Mouse (Mus musculus): ENCODE measurements around the gene Ewsr1. TPM values are rescaled to one million over a fixed set of nuclear protein-coding genes. Genes with fewer than 3 reads are reported as not detected.

Ewsr1 gene
- total and polyA plus RNA-seq, 3 experiments: 89.7 to 164 (median 92.3) TPM

GRCm38 (mm10) chr11:5101641-5102040 lies 2.6 kb upstream of the Ewsr1 start:
- H3K36me3 ChIP-seq (ENCODE audit: control insufficient read depth, insufficient read depth, low read length): peaks cover under 1% of the 10 kb centered on the region; the same call in 1 of the 2 replicates
- DNase-seq: no peak
- TF ChIP-seq CTCF (IDR thresholded peaks at IDR 0.05) (no peak), POLR2A (IDR thresholded peaks at IDR 0.05; ENCODE audit: insufficient read depth, low read depth, low read length) (no peak), EP300 (IDR thresholded peaks at IDR 0.05; ENCODE audit: insufficient read depth, low read depth, low read length) (no peak)
- H3K27me3 ChIP-seq (ENCODE audit: control insufficient read depth, insufficient read depth, low read length): no peaks in the 10 kb centered on the region
- peaks cover 6% of the 10 kb centered on the region for H3K4me1 ChIP-seq (ENCODE audit: control insufficient read depth, insufficient read depth, low read length)
- H3K79me2 ChIP-seq (replicated peaks; ENCODE audit: control insufficient read depth, insufficient read depth, low read length): no peaks in the 10 kb centered on the region
- H3K4me3 ChIP-seq: no peak overlapping the region
- intact Hi-C loops (cut with DNase I): no loop called here
- H3K9ac ChIP-seq (ENCODE audit: low read depth, low read length): no peak overlapping the region
- 85% methylated on average over 6 of the region's 6 CpGs for WGBS
- H3K27ac ChIP-seq: no peak overlapping the region

- peaks cover 5% of the 10 kb centered on the region; the same call in 1 of the 2 replicates for H3K36me3 ChIP-seq (ENCODE audit: control insufficient read depth, insufficient read depth, low read length)
- intact Hi-C loops (cut with DNase I): no loop called here
- H3K27me3 ChIP-seq (ENCODE audit: control insufficient read depth, insufficient read depth, low read length): no peaks in the 10 kb centered on the region
- WGBS: 71% methylated on average over 5 of the region's 5 CpGs
- H3K4me1 ChIP-seq (ENCODE audit: control insufficient read depth, insufficient read depth, low read length): peaks cover 6% of the 10 kb centered on the region
- no peak overlapping the region for H3K27ac ChIP-seq
- TF ChIP-seq POLR2A (IDR thresholded peaks at IDR 0.05; ENCODE audit: insufficient read depth, low read depth, low read length) (no peak), EP300 (IDR thresholded peaks at IDR 0.05; ENCODE audit: insufficient read depth, low read depth, low read length) (no peak), CTCF (IDR thresholded peaks at IDR 0.05) (no peak)
- H3K79me2 ChIP-seq (replicated peaks; ENCODE audit: control insufficient read depth, insufficient read depth, low read length): peaks cover 1% of the 10 kb centered on the region
- H3K9ac ChIP-seq (ENCODE audit: low read depth, low read length): no peak overlapping the region
- no peak for DNase-seq
- H3K4me3 ChIP-seq: no peak overlapping the region
Measured at GRCm38 (mm10) chr11:5100801-5101200, 1.7 kb upstream of the Ewsr1 start.

- Histone ChIP-seq H3K4me3 (peak overlapping the region; percentile 98), H3K79me2 (replicated peaks; ENCODE audit: control insufficient read depth, insufficient read depth, low read length) (peaks cover 1% of the 10 kb centered on the region), H3K36me3 (ENCODE audit: control insufficient read depth, insufficient read depth, low read length) (peaks cover 5% of the 10 kb centered on the region; the same call in 1 of the 2 replicates), H3K9ac (ENCODE audit: low read depth, low read length) (peak overlapping the region; percentile 82), H3K4me1 (ENCODE audit: control insufficient read depth, insufficient read depth, low read length) (peaks cover 6% of the 10 kb centered on the region), H3K27me3 (ENCODE audit: control insufficient read depth, insufficient read depth, low read length) (no peaks in the 10 kb centered on the region), H3K27ac (peak overlapping the region; percentile 100)
- intact Hi-C loops (cut with DNase I): no loop called here
- DNase-seq: no peak
- under 1% methylated on average over 7 of the region's 7 CpGs for WGBS
- TF ChIP-seq EP300 (IDR thresholded peaks at IDR 0.05; ENCODE audit: insufficient read depth, low read depth, low read length): no peak
- no peak; the same call in 1 of the 2 replicates for TF ChIP-seq CTCF (IDR thresholded peaks at IDR 0.05)
- TF ChIP-seq POLR2A (IDR thresholded peaks at IDR 0.05; ENCODE audit: insufficient read depth, low read depth, low read length): no peak
Measured at GRCm38 (mm10) chr11:5100283-5100682, 1.2 kb upstream of the Ewsr1 start.

- H3K79me2 ChIP-seq (replicated peaks; ENCODE audit: control insufficient read depth, insufficient read depth, low read length): peaks cover 1% of the 10 kb centered on the region
- under 1% methylated on average over 31 of the region's 31 CpGs for WGBS
- no peaks in the 10 kb centered on the region for H3K27me3 ChIP-seq (ENCODE audit: control insufficient read depth, insufficient read depth, low read length)
- peak; percentile 84 to 88 for DNase-seq
- peaks cover 6% of the 10 kb centered on the region for H3K4me1 ChIP-seq (ENCODE audit: control insufficient read depth, insufficient read depth, low read length)
- no peak for TF ChIP-seq CTCF (IDR thresholded peaks at IDR 0.05)
- TF ChIP-seq POLR2A (IDR thresholded peaks at IDR 0.05; ENCODE audit: insufficient read depth, low read depth, low read length): peak; percentile 81
- TF ChIP-seq EP300 (IDR thresholded peaks at IDR 0.05; ENCODE audit: insufficient read depth, low read depth, low read length): 0 out of 2 replicates have a peak, but pooled peaks have one; percentile 24
- H3K9ac ChIP-seq (ENCODE audit: low read depth, low read length): peak overlapping the region; percentile 82
- H3K27ac ChIP-seq: peak overlapping the region; percentile 100
- peak overlapping the region; percentile 98 for H3K4me3 ChIP-seq
- H3K36me3 ChIP-seq (ENCODE audit: control insufficient read depth, insufficient read depth, low read length): peaks cover 5% of the 10 kb centered on the region; the same call in 1 of the 2 replicates
- intact Hi-C loops (cut with DNase I): loop anchor here (2.0 to 5.0 kb wide), 2 partner anchors 35 to 1002 kb away; partner anchors contain the start of genes Gas2l1 and Mtfp1
Measured at GRCm38 (mm10) chr11:5099576-5100183, 614 bp upstream of the Ewsr1 start.

- TF ChIP-seq CTCF (IDR thresholded peaks at IDR 0.05) (no peak), EP300 (IDR thresholded peaks at IDR 0.05; ENCODE audit: insufficient read depth, low read depth, low read length) (no peak), POLR2A (IDR thresholded peaks at IDR 0.05; ENCODE audit: insufficient read depth, low read depth, low read length) (no peak)
- intact Hi-C loops (cut with DNase I): loop anchor here (2.0 to 5.0 kb wide), 2 partner anchors 33 to 1001 kb away; partner anchors contain the start of genes Gas2l1 and Mtfp1
- H3K27me3 ChIP-seq (ENCODE audit: control insufficient read depth, insufficient read depth, low read length): no peaks in the 10 kb centered on the region
- H3K4me1 ChIP-seq (ENCODE audit: control insufficient read depth, insufficient read depth, low read length): peaks cover 7% of the 10 kb centered on the region
- peak overlapping the region; percentile 100 for H3K27ac ChIP-seq
- H3K36me3 ChIP-seq (ENCODE audit: control insufficient read depth, insufficient read depth, low read length): peaks cover 9% of the 10 kb centered on the region; the same call in 1 of the 2 replicates
- WGBS: under 1% methylated on average over 44 of the region's 44 CpGs
- peak overlapping the region; percentile 98 for H3K4me3 ChIP-seq
- peaks cover 3% of the 10 kb centered on the region for H3K79me2 ChIP-seq (replicated peaks; ENCODE audit: control insufficient read depth, insufficient read depth, low read length)
- peak; percentile 60 to 61 for DNase-seq
- H3K9ac ChIP-seq (ENCODE audit: low read depth, low read length): peak overlapping the region; percentile 78
Measured at GRCm38 (mm10) chr11:5098035-5098735, 881 bp downstream of the Ewsr1 start.

Data from heart, adult 2 months (tissue).